Mouse (Mus musculus) erythroblast, embryonic 14.5 days (primary cell): Measurements from ENCODE around the gene Slc35g3.

Source experiments
- GATA1 ChIP-seq: IDR thresholded peaks from 2 replicates; pipeline ENCODE4 v1.6.1; 2012; ENCODE audit warnings: low read length, inconsistent platforms, mixed read lengths
- TAL1 ChIP-seq: IDR thresholded peaks from 3 replicates; pipeline ENCODE4 v1.6.1; 2012; ENCODE audit warnings: low read length, inconsistent platforms, mixed read lengths

DNA sequence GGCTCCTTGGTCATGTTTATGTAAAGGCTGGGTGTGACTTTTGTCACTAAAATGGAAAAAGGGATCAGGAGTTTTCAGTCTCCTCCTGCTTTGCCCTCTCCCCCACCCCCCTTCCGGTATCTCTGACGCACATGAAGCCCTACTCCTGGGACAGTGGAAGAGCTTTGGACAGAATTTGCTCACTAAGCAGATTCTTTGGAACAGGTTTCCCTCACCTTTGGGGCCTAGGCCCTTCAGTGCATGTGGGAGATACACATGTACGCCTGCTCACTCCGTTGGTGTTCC, 5.8 kb upstream of the Slc35g3 start:
- no peak for TF ChIP-seq GATA1
- TF ChIP-seq TAL1 = no peak
